Mouse (Mus musculus): ENCODE measurements around the gene Cenpa. TPM values are rescaled to one million over a fixed set of nuclear protein-coding genes. Genes with fewer than 3 reads are reported as not detected.

The Cenpa gene
- polyA plus RNA-seq, 1 experiment from 2014 or later: 335 TPM

DNA sequence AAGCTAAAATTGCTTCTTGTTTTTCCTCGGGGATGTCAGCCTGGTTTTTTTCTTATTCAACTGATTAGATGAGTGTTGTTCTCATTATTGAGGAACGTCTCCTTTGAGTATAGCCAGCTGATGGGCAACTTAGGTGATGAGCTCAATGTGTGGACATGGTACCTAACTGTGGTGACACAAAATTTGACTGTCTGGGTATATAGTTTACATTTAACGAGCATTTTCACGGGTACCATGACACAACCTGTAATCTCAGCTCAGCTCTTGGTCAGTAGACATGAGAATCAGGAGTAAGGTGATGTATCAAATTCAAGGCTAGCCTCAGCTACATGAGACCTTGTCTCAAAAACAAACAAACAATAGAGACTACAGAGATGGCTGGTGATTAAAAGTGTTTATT lies 50.9 kb downstream of the Cenpa start:
- Histone ChIP-seq H3K4me2 (ENCODE audit: low read depth) (no peak overlapping the region), H3K36me3 (ENCODE audit: control insufficient read depth, insufficient read depth, low read length) (no peaks in the 10 kb centered on the region), H3K4me1 (ENCODE audit: control insufficient read depth, insufficient read depth, low read length) (no peaks in the 10 kb centered on the region), H3K9me3 (ENCODE audit: control insufficient read depth, low read length) (no peaks in the 10 kb centered on the region), H3K4me3 (ENCODE audit: low read depth, low read length) (no peak overlapping the region), H3K27ac (ENCODE audit: low read depth, low read length) (peak overlapping the region; percentile 45; the same call in 1 of the 2 replicates), H3K27me3 (ENCODE audit: control insufficient read depth, insufficient read depth, low read length) (no peaks in the 10 kb centered on the region), H3K9ac (ENCODE audit: low read length) (no peak overlapping the region)
- DNase-seq (ENCODE audit: low spot score): no peak
- WGBS: 84% methylated on average over 4 of the region's 4 CpGs
- ATAC-seq (ENCODE audit: insufficient read depth, low FRiP score, low TSS enrichment): no peak

DNA sequence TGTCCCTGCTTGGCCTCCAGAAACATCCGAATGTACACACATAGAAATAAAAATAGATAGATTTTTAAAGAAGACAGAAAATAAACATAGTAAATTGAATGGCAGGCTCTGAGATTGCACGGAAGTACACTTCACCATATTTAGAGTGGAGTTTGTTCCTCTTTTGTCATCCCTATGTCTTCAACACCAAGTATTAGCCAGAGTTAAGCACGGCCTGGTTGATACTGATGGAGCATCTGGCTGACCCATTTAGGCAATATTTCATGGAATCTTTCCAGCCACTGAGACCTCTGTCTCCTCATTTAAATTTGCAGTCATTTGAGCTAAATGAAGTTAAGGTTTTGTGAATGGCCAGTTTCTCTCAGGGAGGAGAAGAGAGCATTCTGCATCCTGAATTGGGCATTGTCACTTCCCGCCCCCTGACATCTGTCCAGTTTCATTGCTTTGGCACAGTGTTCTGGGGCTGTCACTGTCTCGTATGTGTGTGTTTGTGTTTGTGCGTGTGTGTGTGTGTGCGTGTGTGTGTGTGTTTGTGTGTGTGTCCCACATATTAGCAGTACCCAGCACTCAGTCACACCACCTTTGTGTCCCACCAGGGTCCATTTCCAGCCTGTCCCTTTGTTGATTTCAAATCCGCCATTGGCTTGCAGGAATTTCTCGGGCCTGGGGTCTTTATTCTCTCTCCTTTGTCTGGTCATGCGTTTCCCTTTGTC lies 51.6 kb downstream of the Cenpa start:
- peak overlapping the region; percentile 75 for H3K27ac ChIP-seq (ENCODE audit: low read depth, low read length)
- peak overlapping the region; percentile 10; the same call in 1 of the 2 replicates for H3K4me2 ChIP-seq (ENCODE audit: low read depth)
- H3K9me3 ChIP-seq (ENCODE audit: control insufficient read depth, low read length): no peaks in the 10 kb centered on the region
- H3K27me3 ChIP-seq (ENCODE audit: control insufficient read depth, insufficient read depth, low read length): no peaks in the 10 kb centered on the region
- DNase-seq (ENCODE audit: low spot score) (peak; percentile 61), ATAC-seq (ENCODE audit: insufficient read depth, low FRiP score, low TSS enrichment) (0 out of 2 replicates have a peak, but pooled peaks have one; percentile 29)
- H3K4me3 ChIP-seq (ENCODE audit: low read depth, low read length): no peak overlapping the region
- peak overlapping the region; percentile 24 for H3K9ac ChIP-seq (ENCODE audit: low read length)
- WGBS: 44% methylated on average over 10 of the region's 10 CpGs
- no peaks in the 10 kb centered on the region for H3K36me3 ChIP-seq (ENCODE audit: control insufficient read depth, insufficient read depth, low read length)
- no peaks in the 10 kb centered on the region for H3K4me1 ChIP-seq (ENCODE audit: control insufficient read depth, insufficient read depth, low read length)

- no peaks in the 10 kb centered on the region for H3K36me3 ChIP-seq (ENCODE audit: control insufficient read depth, insufficient read depth, low read length)
- H3K4me2 ChIP-seq (ENCODE audit: low read depth): no peak overlapping the region
- WGBS: 86% methylated on average over 8 of the region's 8 CpGs
- no peak overlapping the region for H3K4me3 ChIP-seq (ENCODE audit: low read depth, low read length)
- no peak overlapping the region for H3K27ac ChIP-seq (ENCODE audit: low read depth, low read length)
- no peak overlapping the region for H3K9ac ChIP-seq (ENCODE audit: low read length)
- H3K27me3 ChIP-seq (ENCODE audit: control insufficient read depth, insufficient read depth, low read length): no peaks in the 10 kb centered on the region
- H3K9me3 ChIP-seq (ENCODE audit: control insufficient read depth, low read length): no peaks in the 10 kb centered on the region
- no peak for ATAC-seq (ENCODE audit: insufficient read depth, low FRiP score, low TSS enrichment)
- no peaks in the 10 kb centered on the region for H3K4me1 ChIP-seq (ENCODE audit: control insufficient read depth, insufficient read depth, low read length)
- no peak for DNase-seq (ENCODE audit: low spot score)
Measured at GRCm38 (mm10) chr5:30721935-30722334, 55.4 kb downstream of the Cenpa start.

Small RNA genes lying within 50 kb of the gene (microRNA-seq; reads per million reads assigned to microRNA genes)
- not detected for gene Mir5625

Other genes starting within 250 kb of the Cenpa start
- gene Otof, start 204.8 kb upstream of the Cenpa start, polyA plus RNA-seq (2014; fragmentation: Nextera tagmentation; extraction: Ambion mirVana): 0.04 and 0.18 TPM in 2 replicates
- gene 1700001C02Rik, start 200.7 kb upstream of the Cenpa start, polyA plus RNA-seq (2014; fragmentation: Nextera tagmentation; extraction: Ambion mirVana): not detected in 2 replicates
- not detected in 2 replicates for gene Cib4, start 120.9 kb upstream of the Cenpa start, polyA plus RNA-seq (2014; fragmentation: Nextera tagmentation; extraction: Ambion mirVana)
- gene Kcnk3, start 78.6 kb upstream of the Cenpa start, polyA plus RNA-seq (2014; fragmentation: Nextera tagmentation; extraction: Ambion mirVana): 0.59 and 0.92 TPM in 2 replicates
- 27.3 and 28.7 TPM in 2 replicates for gene Slc35f6, start 18.8 kb upstream of the Cenpa start, polyA plus RNA-seq (2014; fragmentation: Nextera tagmentation; extraction: Ambion mirVana)
- 102 and 104 TPM in 2 replicates for gene Dpysl5, start 44.8 kb downstream of the Cenpa start, polyA plus RNA-seq (2014; fragmentation: Nextera tagmentation; extraction: Ambion mirVana)
- 38.7 and 43.7 TPM in 2 replicates for gene Mapre3, start 147.9 kb downstream of the Cenpa start, polyA plus RNA-seq (2014; fragmentation: Nextera tagmentation; extraction: Ambion mirVana)
- 42.1 and 47.3 TPM in 2 replicates for gene Tmem214, start 201.2 kb downstream of the Cenpa start, polyA plus RNA-seq (2014; fragmentation: Nextera tagmentation; extraction: Ambion mirVana)
- gene Agbl5, start 221.9 kb downstream of the Cenpa start, polyA plus RNA-seq (2014; fragmentation: Nextera tagmentation; extraction: Ambion mirVana): 23.2 and 25.3 TPM in 2 replicates
- 354 and 368 TPM in 2 replicates for gene Ost4, start 241.0 kb downstream of the Cenpa start, polyA plus RNA-seq (2014; fragmentation: Nextera tagmentation; extraction: Ambion mirVana)
- gene Emilin1, start 246.6 kb downstream of the Cenpa start, polyA plus RNA-seq (2014; fragmentation: Nextera tagmentation; extraction: Ambion mirVana): 59.7 and 69.8 TPM in 2 replicates

All from neural tube, embryonic 11.5 days (tissue).